Mouse (Mus musculus) CH12.LX (cell line): ENCODE results near the gene Ddx46. TPM values are rescaled to one million over a fixed set of nuclear protein-coding genes. Genes with fewer than 3 reads are reported as not detected.
A peak's percentile ranks its signal among the peaks of the same experiment; 100 is the strongest.

Experiments used
- DNase-seq: peaks from one replicate; pipeline ENCODE4 v3.0.0-alpha.2; 2013; ENCODE audit errors: extremely low read depth
- H3K27ac ChIP-seq: 2 replicates; pipeline ENCODE4 v1.5.1; 2012; ENCODE audit warnings: low read depth, mild to moderate bottlenecking, control low read depth, moderate library complexity; ENCODE audit not compliant: insufficient read depth
- H3K27me3 ChIP-seq: replicated peaks from 2 replicates; pipeline ENCODE3; 2012; ENCODE audit warnings: inconsistent platforms
- H3K36me3 ChIP-seq, 2 experiments: replicated peaks in 1 of 2; 2 replicates each; pipeline versions ENCODE3 to v1.6.1; 2012; ENCODE audit warnings: inconsistent platforms in 1 of 2, low read length in 1 of 2, mild to moderate bottlenecking in 1 of 2, mixed read lengths in 1 of 2, moderate library complexity in 1 of 2; ENCODE audit not compliant: control insufficient read depth in 1 of 2, insufficient read depth in 1 of 2
- H3K4me1 ChIP-seq, 2 experiments: 2 replicates each; pipeline ENCODE4 v1.6.1; 2012; ENCODE audit warnings: inconsistent platforms in 1 of 2, moderate library complexity in 1 of 2; ENCODE audit not compliant: insufficient read depth in 2 of 2, control insufficient read depth in 1 of 2
- H3K4me2 ChIP-seq: 2 replicates; pipeline ENCODE4 v1.6.1; 2012; ENCODE audit warnings: low read depth, mild to moderate bottlenecking, control low read depth; ENCODE audit not compliant: poor library complexity, insufficient read depth, severe bottlenecking
- H3K4me3 ChIP-seq, 3 experiments: fragments of 150-350 bp in 1 of 3; sonication (generic) in 1 of 3; replicated peaks in 1 of 3; 2 replicates each; pipeline versions ENCODE3 to v1.5.1; 2011 to 2012; ENCODE audit warnings: low read depth in 2 of 3, low read length in 2 of 3, mild to moderate bottlenecking in 2 of 3, moderate library complexity in 2 of 3, control low read depth in 1 of 3, improper control_type of control experiment in 1 of 3, inconsistent platforms in 1 of 3, mixed read lengths in 1 of 3; ENCODE audit not compliant: poor library complexity in 1 of 3
- H3K79me2 ChIP-seq: replicated peaks from 2 replicates; pipeline ENCODE4 v1.6.1; 2012; ENCODE audit warnings: mild to moderate bottlenecking, moderate library complexity; ENCODE audit not compliant: control insufficient read depth, poor library complexity, insufficient read depth, severe bottlenecking; ENCODE audit errors: extremely low read depth
- H3K9ac ChIP-seq: 2 replicates; pipeline ENCODE4 v1.6.1; 2012; ENCODE audit warnings: low read depth, mild to moderate bottlenecking, control low read depth, moderate library complexity; ENCODE audit not compliant: insufficient read depth
- H3K9me3 ChIP-seq: replicated peaks from 2 replicates; pipeline ENCODE3; 2012; ENCODE audit warnings: low read length, inconsistent platforms, mixed read lengths
- BHLHE40 ChIP-seq: IDR thresholded peaks from 2 replicates; pipeline ENCODE4 v1.6.1; 2011; ENCODE audit warnings: mild to moderate bottlenecking, low read depth, low read length, improper control_type of control experiment
- CHD1 ChIP-seq: IDR thresholded peaks from 2 replicates; pipeline ENCODE4 v1.6.1; 2012; ENCODE audit warnings: low read depth, low read length, improper control_type of control experiment, inconsistent platforms
- CTCF ChIP-seq, 2 experiments: IDR thresholded peaks in 1 of 2; conservative IDR thresholded peaks in 1 of 2; 2 replicates each; pipeline ENCODE4 v1.5.1; 2011 to 2012; ENCODE audit warnings: low read depth in 2 of 2, low read length in 2 of 2, improper control_type of control experiment in 1 of 2, inconsistent platforms in 1 of 2, mild to moderate bottlenecking in 1 of 2, moderate library complexity in 1 of 2
- ELF1 ChIP-seq: IDR thresholded peaks from 2 replicates; pipeline ENCODE4 v1.6.1; 2014; ENCODE audit warnings: low read depth, mild to moderate bottlenecking, inconsistent platforms, low read length, improper control_type of control experiment
- EP300 ChIP-seq: IDR thresholded peaks from 2 replicates; pipeline ENCODE4 v1.6.1; 2011; ENCODE audit warnings: low read length, improper control_type of control experiment
- HCFC1 ChIP-seq: IDR thresholded peaks from 2 replicates; pipeline ENCODE4 v1.6.1; 2012; ENCODE audit warnings: low read depth, mild to moderate bottlenecking, inconsistent platforms, low read length, improper control_type of control experiment
- IRF4 ChIP-seq: IDR thresholded peaks from 2 replicates; pipeline ENCODE4 v1.6.1; 2014; ENCODE audit warnings: low read depth, mild to moderate bottlenecking, inconsistent platforms, low read length, improper control_type of control experiment
- JUND ChIP-seq: conservative IDR thresholded peaks from 2 replicates; pipeline ENCODE4 v1.6.1; 2011; ENCODE audit warnings: low read depth, low read length, improper control_type of control experiment
- KAT2A ChIP-seq: IDR thresholded peaks from 2 replicates; pipeline ENCODE4 v1.6.1; 2012; ENCODE audit warnings: low read length, improper control_type of control experiment, inconsistent platforms; ENCODE audit not compliant: insufficient replicate concordance
- MAFK ChIP-seq: IDR thresholded peaks from 2 replicates; pipeline ENCODE4 v1.6.1; 2011; ENCODE audit warnings: low read length, improper control_type of control experiment; ENCODE audit not compliant: insufficient replicate concordance
- MAX ChIP-seq: IDR thresholded peaks from 2 replicates; pipeline ENCODE4 v1.6.1; 2011; ENCODE audit warnings: low read length, improper control_type of control experiment
- MXI1 ChIP-seq: IDR thresholded peaks from 2 replicates; pipeline ENCODE4 v1.6.1; 2011; ENCODE audit warnings: mild to moderate bottlenecking, low read depth, low read length, improper control_type of control experiment
- NELFE ChIP-seq: IDR thresholded peaks from 2 replicates; pipeline ENCODE4 v1.6.1; 2011; ENCODE audit warnings: low read depth, low read length, improper control_type of control experiment
- NRF1 ChIP-seq: IDR thresholded peaks from 2 replicates; pipeline ENCODE4 v1.6.1; 2014; ENCODE audit warnings: low read depth, mild to moderate bottlenecking, inconsistent platforms, low read length, improper control_type of control experiment, moderate library complexity
- POLR2A ChIP-seq: IDR thresholded peaks from 2 replicates; pipeline ENCODE4 v1.6.1; 2011; ENCODE audit warnings: low read depth, mild to moderate bottlenecking, improper control_type of control experiment, low read length
- RCOR1 ChIP-seq: conservative IDR thresholded peaks from 2 replicates; pipeline ENCODE4 v1.6.1; 2012; ENCODE audit warnings: low read depth, mild to moderate bottlenecking, inconsistent platforms, low read length, improper control_type of control experiment
- TBP ChIP-seq: conservative IDR thresholded peaks from 2 replicates; pipeline ENCODE4 v1.6.1; 2011; ENCODE audit warnings: low read depth, low read length, improper control_type of control experiment
- TCF12 ChIP-seq: IDR thresholded peaks from 2 replicates; pipeline ENCODE4 v1.6.1; 2014; ENCODE audit warnings: low read depth, mild to moderate bottlenecking, inconsistent platforms, low read length, improper control_type of control experiment
- UBTF ChIP-seq: IDR thresholded peaks from 2 replicates; pipeline ENCODE4 v1.6.1; 2012; ENCODE audit warnings: low read depth, mild to moderate bottlenecking, inconsistent platforms, low read length, improper control_type of control experiment, moderate library complexity
- USF1 ChIP-seq: IDR thresholded peaks from 2 replicates; pipeline ENCODE4 v1.6.1; 2014; ENCODE audit warnings: low read depth, mild to moderate bottlenecking, inconsistent platforms, low read length, improper control_type of control experiment
- USF2 ChIP-seq: conservative IDR thresholded peaks from 2 replicates; pipeline ENCODE4 v1.6.1; 2011; ENCODE audit warnings: low read depth, low read length, improper control_type of control experiment
- ZMIZ1 ChIP-seq: IDR thresholded peaks from 2 replicates; pipeline ENCODE4 v1.6.1; 2012; ENCODE audit warnings: low read depth, mild to moderate bottlenecking, inconsistent platforms, low read length, improper control_type of control experiment
- ZNF384 ChIP-seq: IDR thresholded peaks from 2 replicates; pipeline ENCODE4 v1.6.1; 2012; ENCODE audit warnings: low read depth, low read length, improper control_type of control experiment, inconsistent platforms
- dilution Hi-C: fragments of 300-500 bp; cut with MboI; formaldehyde crosslinking; loops from 2 replicates; pipeline ENCODE4 v1.14.3; 2020; ENCODE audit warnings: low sequenced_read_pairs; ENCODE audit not compliant: extremely low pct_unique_long_range_greater_than_20kb, extremely low pct_ligation_motif_present
- in situ Hi-C: fragments of 300-500 bp; cut with MboI; formaldehyde crosslinking; loops from 3 replicates; pipeline ENCODE4 v1.14.3; 2019; ENCODE audit warnings: low sequenced_read_pairs, low pct_ligation_motif_present, low pct_unique_long_range_greater_than_20kb, mixed read lengths
- polyA plus RNA-seq: library from polyadenylated mRNA; unstranded; fragments of >175 nt; gene quantifications from 2 replicates; pipeline ENCODE4 v1.2.1, GENCODE M21; 2012; ENCODE audit warnings: low read depth; ENCODE audit not compliant: insufficient read length
- total RNA-seq, 2 experiments: library from RNA; depleted of rRNA; stranded (reverse); fragments of 300-350 nt in 1 of 2; fragments of >200 nt in 1 of 2; gene quantifications; 2 replicates each; pipeline ENCODE4 v1.2.3; 2012 to 2014

Ddx46 gene
- total and polyA plus RNA-seq, 3 experiments: 35.4 to 103 (median 36.1) TPM

- DNase-seq: peak; percentile 72
- Histone ChIP-seq H3K27me3 (no peaks in the 10 kb centered on the region), H3K4me2 (peak within 1 kb of the TSS; percentile 62), H3K79me2 (no peaks in the 10 kb centered on the region; the same call in 1 of the 2 replicates), H3K4me3 (peak within 1 kb of the TSS; percentile 82 to 96 (median 86)), H3K36me3 (peaks cover 8 to 25% of the 10 kb centered on the region in 2 experiments), H3K27ac (peak within 1 kb of the TSS; percentile 1; the same call in 1 of the 2 replicates), H3K4me1 (peaks cover 0 to 21% of the 10 kb centered on the region in 2 experiments; a peak in 2 of 4 replicates), H3K9ac (peak within 1 kb of the TSS; percentile 70), H3K9me3 (no peaks in the 10 kb centered on the region)
- in situ Hi-C loops (no loop called here), dilution Hi-C loops (no loop called here)
- TF ChIP-seq POLR2A (peak; percentile 79), HCFC1 (peak; percentile 92), ZMIZ1 (0 out of 2 replicates have a peak, but pooled peaks have one; percentile 47), MXI1 (peak; percentile 39; the same call in 1 of the 2 replicates), IRF4 (no peak), NELFE (peak; percentile 69; the same call in 1 of the 2 replicates), RCOR1 (peak; percentile 100), USF1 (no peak), NRF1 (peak; percentile 97), TBP (0 out of 2 replicates have a peak, but pooled peaks have one; percentile 11), BHLHE40 (no peak), KAT2A (peak; percentile 74; the same call in 1 of the 2 replicates), CHD1 (peak; percentile 75; the same call in 1 of the 2 replicates), TCF12 (peak; percentile 89), UBTF (no peak), MAX (no peak), MAFK (no peak), CTCF (conservative IDR thresholded peaks at IDR 0.05 in 1 of 2, IDR thresholded peaks at IDR 0.05 in 1 of 2; ENCODE audit: low read depth in 2 of 2, low read length in 2 of 2) (no peak), JUND (no peak), EP300 (no peak), ZNF384 (no peak), ELF1 (peak; percentile 44; the same call in 1 of the 2 replicates), USF2 (no peak)
Measured at GRCm38 (mm10) chr13:55714501-55715166, 79.8 kb downstream of the Ddx46 start, which contains the start of gene Txndc15. TSS of gene Txndc15 (plus strand) at chr13:55714650.
